Mouse (Mus musculus): ENCODE results near the gene Casc1. TPM values are rescaled to one million over a fixed set of nuclear protein-coding genes. Genes with fewer than 3 reads are reported as not detected.

The Casc1 gene
- polyA plus RNA-seq, 1 experiment = 1.6 TPM

DNA sequence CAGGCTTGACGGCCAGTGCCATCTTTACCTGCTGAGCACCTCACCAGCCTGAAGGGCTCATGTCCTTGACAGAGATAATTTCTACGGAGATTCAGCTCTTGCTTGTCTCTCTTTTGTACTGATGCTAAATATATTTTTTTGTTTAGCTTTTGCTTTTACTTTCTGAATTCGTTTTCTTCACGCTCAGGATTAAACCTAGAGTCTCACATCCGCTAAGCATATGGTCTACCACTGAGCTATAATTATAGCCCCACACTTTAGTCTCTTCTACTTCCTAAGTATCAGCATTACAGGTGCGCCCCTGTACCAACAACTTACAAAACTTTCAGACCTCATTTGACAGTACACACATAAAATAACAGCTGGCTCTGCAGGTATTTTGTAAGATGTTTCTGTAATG, 24.6 kb upstream of the Casc1 start:
- Histone ChIP-seq H3K4me3 (ENCODE audit: control insufficient read depth, insufficient read depth, low read length) (no peak overlapping the region), H3K36me3 (ENCODE audit: control insufficient read depth, insufficient read depth, low read length) (peaks cover 47% of the 10 kb centered on the region), H3K4me1 (replicated peaks; ENCODE audit: control insufficient read depth, insufficient read depth, low read length) (no peaks in the 10 kb centered on the region), H3K27ac (ENCODE audit: control insufficient read depth, insufficient read depth, low read length) (no peak overlapping the region), H3K27me3 (ENCODE audit: control insufficient read depth, insufficient read depth, low read length) (no peaks in the 10 kb centered on the region)
- 90% methylated on average over 6 of the region's 6 CpGs for WGBS
- DNase-seq = no peak
- TF ChIP-seq POLR2A (IDR thresholded peaks at IDR 0.05; ENCODE audit: control insufficient read depth, extremely low read depth, insufficient read depth, low read length, poor library complexity) = no peak
- TF ChIP-seq CTCF (IDR thresholded peaks at IDR 0.05; ENCODE audit: borderline replicate concordance, control insufficient read depth, extremely low read depth, insufficient read depth, low read length, poor library complexity) = no peak

- DNase-seq = no peak
- WGBS = 96% methylated on average over 1 of the region's 1 CpGs
- Histone ChIP-seq H3K4me1 (replicated peaks; ENCODE audit: control insufficient read depth, insufficient read depth, low read length) (no peaks in the 10 kb centered on the region), H3K27me3 (ENCODE audit: control insufficient read depth, insufficient read depth, low read length) (no peaks in the 10 kb centered on the region), H3K4me3 (ENCODE audit: control insufficient read depth, insufficient read depth, low read length) (no peak overlapping the region), H3K36me3 (ENCODE audit: control insufficient read depth, insufficient read depth, low read length) (peaks cover 43% of the 10 kb centered on the region), H3K27ac (ENCODE audit: control insufficient read depth, insufficient read depth, low read length) (no peak overlapping the region)
- no peak for TF ChIP-seq CTCF (IDR thresholded peaks at IDR 0.05; ENCODE audit: borderline replicate concordance, control insufficient read depth, extremely low read depth, insufficient read depth, low read length, poor library complexity)
Measured at GRCm38 (mm10) chr6:145234391-145234790, 23.6 kb upstream of the Casc1 start.

DNA sequence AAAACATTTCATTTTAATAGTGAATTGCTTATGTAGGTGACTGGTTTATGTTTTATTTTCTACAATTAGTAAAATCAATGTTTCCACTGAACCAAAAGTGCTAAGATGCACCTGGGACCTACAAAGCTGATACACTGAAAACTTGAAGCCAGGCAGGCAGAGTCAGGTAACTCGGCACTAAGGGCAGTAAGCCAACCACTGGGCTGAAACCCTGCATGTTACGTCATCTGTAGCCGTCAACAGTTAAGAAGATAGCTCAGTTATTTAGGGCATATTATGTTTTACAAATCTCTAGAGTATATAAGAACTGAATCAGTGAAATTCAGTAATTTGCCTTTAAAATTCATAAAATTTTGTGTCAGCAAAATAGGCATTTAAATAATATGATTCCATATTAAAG, 15.5 kb upstream of the Casc1 start:
- TF ChIP-seq CTCF (IDR thresholded peaks at IDR 0.05; ENCODE audit: borderline replicate concordance, control insufficient read depth, extremely low read depth, insufficient read depth, low read length, poor library complexity) = no peak
- no peak for TF ChIP-seq POLR2A (IDR thresholded peaks at IDR 0.05; ENCODE audit: control insufficient read depth, extremely low read depth, insufficient read depth, low read length, poor library complexity)
- WGBS = 94% methylated on average over 3 of the region's 3 CpGs
- no peaks in the 10 kb centered on the region for H3K4me1 ChIP-seq (replicated peaks; ENCODE audit: control insufficient read depth, insufficient read depth, low read length)
- no peak for DNase-seq
- H3K36me3 ChIP-seq (ENCODE audit: control insufficient read depth, insufficient read depth, low read length) = peaks cover 33% of the 10 kb centered on the region
- no peak overlapping the region for H3K27ac ChIP-seq (ENCODE audit: control insufficient read depth, insufficient read depth, low read length)
- no peak overlapping the region for H3K4me3 ChIP-seq (ENCODE audit: control insufficient read depth, insufficient read depth, low read length)
- H3K27me3 ChIP-seq (ENCODE audit: control insufficient read depth, insufficient read depth, low read length) = no peaks in the 10 kb centered on the region

DNA sequence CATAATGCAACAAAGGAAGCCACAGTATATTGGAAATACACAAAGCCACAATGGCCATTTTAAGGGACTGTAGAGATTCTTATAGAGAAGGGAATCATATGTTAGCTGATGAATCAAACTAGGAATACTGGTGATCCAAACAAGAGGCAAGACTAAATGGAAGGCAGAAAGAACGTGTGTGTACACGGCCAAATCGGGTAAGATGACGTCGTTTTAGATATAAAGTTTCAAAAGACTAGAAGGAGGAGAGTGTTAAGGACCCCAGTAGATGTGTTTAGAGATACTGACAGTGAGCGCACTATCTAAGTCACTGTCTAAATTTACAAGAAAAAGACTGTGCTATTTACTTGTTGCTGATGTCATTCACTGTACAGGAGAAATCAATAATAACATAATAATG, 13.4 kb upstream of the Casc1 start:
- TF ChIP-seq CTCF (IDR thresholded peaks at IDR 0.05; ENCODE audit: borderline replicate concordance, control insufficient read depth, extremely low read depth, insufficient read depth, low read length, poor library complexity) = no peak
- no peak for DNase-seq
- no peaks in the 10 kb centered on the region for H3K4me1 ChIP-seq (replicated peaks; ENCODE audit: control insufficient read depth, insufficient read depth, low read length)
- H3K27ac ChIP-seq (ENCODE audit: control insufficient read depth, insufficient read depth, low read length) = no peak overlapping the region
- no peak overlapping the region for H3K4me3 ChIP-seq (ENCODE audit: control insufficient read depth, insufficient read depth, low read length)
- peaks cover 32% of the 10 kb centered on the region for H3K36me3 ChIP-seq (ENCODE audit: control insufficient read depth, insufficient read depth, low read length)
- no peaks in the 10 kb centered on the region for H3K27me3 ChIP-seq (ENCODE audit: control insufficient read depth, insufficient read depth, low read length)
- 97% methylated on average over 6 of the region's 6 CpGs for WGBS

DNA sequence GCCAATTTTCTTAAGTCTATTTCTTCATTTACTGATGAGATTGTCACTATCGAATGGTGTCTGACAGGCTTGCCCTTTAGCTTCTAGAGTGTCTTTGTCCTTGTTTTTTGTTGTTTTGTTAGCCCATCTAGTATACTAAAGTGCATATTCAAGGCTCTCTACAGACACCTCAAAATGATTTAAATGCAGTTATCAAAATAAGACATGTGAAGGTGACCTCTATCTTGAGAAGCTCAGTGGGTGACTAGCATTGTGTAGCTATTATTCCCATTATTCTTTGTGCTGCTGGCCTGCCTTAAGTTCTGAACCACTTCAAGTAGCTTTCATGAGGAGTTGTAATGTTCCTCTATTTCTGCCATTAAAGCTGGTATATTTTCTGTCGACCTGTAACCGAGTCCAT, 5.0 kb upstream of the Casc1 start:
- TF ChIP-seq POLR2A (IDR thresholded peaks at IDR 0.05; ENCODE audit: control insufficient read depth, extremely low read depth, insufficient read depth, low read length, poor library complexity) (no peak), CTCF (IDR thresholded peaks at IDR 0.05; ENCODE audit: borderline replicate concordance, control insufficient read depth, extremely low read depth, insufficient read depth, low read length, poor library complexity) (no peak)
- Histone ChIP-seq H3K36me3 (ENCODE audit: control insufficient read depth, insufficient read depth, low read length) (peaks cover 29% of the 10 kb centered on the region), H3K4me1 (replicated peaks; ENCODE audit: control insufficient read depth, insufficient read depth, low read length) (no peaks in the 10 kb centered on the region), H3K27ac (ENCODE audit: control insufficient read depth, insufficient read depth, low read length) (no peak overlapping the region), H3K4me3 (ENCODE audit: control insufficient read depth, insufficient read depth, low read length) (no peak overlapping the region), H3K27me3 (ENCODE audit: control insufficient read depth, insufficient read depth, low read length) (no peaks in the 10 kb centered on the region)
- 89% methylated on average over 3 of the region's 3 CpGs for WGBS
- DNase-seq = no peak

GRCm38 (mm10) chr6:145213916-145214315, 3.1 kb upstream of the Casc1 start:
- Histone ChIP-seq H3K27ac (ENCODE audit: control insufficient read depth, insufficient read depth, low read length) (no peak overlapping the region), H3K27me3 (ENCODE audit: control insufficient read depth, insufficient read depth, low read length) (no peaks in the 10 kb centered on the region), H3K36me3 (ENCODE audit: control insufficient read depth, insufficient read depth, low read length) (peaks cover 15% of the 10 kb centered on the region), H3K4me3 (ENCODE audit: control insufficient read depth, insufficient read depth, low read length) (no peak overlapping the region), H3K4me1 (replicated peaks; ENCODE audit: control insufficient read depth, insufficient read depth, low read length) (0 out of 2 replicates have a peak, but pooled peaks cover 2% of the 10 kb centered on the region)
- no peak for DNase-seq
- WGBS = 97% methylated on average over 2 of the region's 2 CpGs
- TF ChIP-seq POLR2A (IDR thresholded peaks at IDR 0.05; ENCODE audit: control insufficient read depth, extremely low read depth, insufficient read depth, low read length, poor library complexity) (no peak), CTCF (IDR thresholded peaks at IDR 0.05; ENCODE audit: borderline replicate concordance, control insufficient read depth, extremely low read depth, insufficient read depth, low read length, poor library complexity) (no peak)

All from thymus, adult 2 months (tissue).